Mouse (Mus musculus) heart, embryonic 15.5 days (tissue): ENCODE results near the gene Gm11096. TPM values are rescaled to one million over a fixed set of nuclear protein-coding genes. Genes with fewer than 3 reads are reported as not detected.

Source experiments
- ATAC-seq: fragments of 200-750 bp; cut with Nextera tagmentation; replicated peaks from 2 replicates; pipeline ENCODE4 v1.8.0; 2017; ENCODE audit warnings: low read depth, moderate TSS enrichment; ENCODE audit not compliant: insufficient number of reproducible peaks, insufficient read depth, low FRiP score
- H3K27ac ChIP-seq: fragments of 300-500 bp; sonication (generic); 2 replicates; pipeline ENCODE4 v1.5.1; 2015; ENCODE audit warnings: mild to moderate bottlenecking, inconsistent platforms
- H3K27me3 ChIP-seq: fragments of 300-500 bp; sonication (generic); 2 replicates; pipeline ENCODE4 v1.6.1; 2015; ENCODE audit warnings: inconsistent platforms
- H3K36me3 ChIP-seq: fragments of 300-500 bp; sonication (generic); 2 replicates; pipeline ENCODE4 v1.6.1; 2015; ENCODE audit warnings: mild to moderate bottlenecking, inconsistent platforms
- H3K4me1 ChIP-seq: fragments of 300-500 bp; sonication (generic); replicated peaks from 2 replicates; pipeline ENCODE4 v1.6.1; 2015; ENCODE audit warnings: inconsistent platforms
- H3K4me2 ChIP-seq: fragments of 300-500 bp; sonication (generic); 2 replicates; pipeline ENCODE4 v1.6.1; 2015; ENCODE audit warnings: inconsistent platforms, mild to moderate bottlenecking, moderate library complexity
- H3K4me3 ChIP-seq: fragments of 300-500 bp; sonication (generic); 2 replicates; pipeline ENCODE4 v1.5.1; 2015; ENCODE audit warnings: mild to moderate bottlenecking, inconsistent platforms
- H3K9ac ChIP-seq: fragments of 300-500 bp; sonication (generic); 2 replicates; pipeline ENCODE4 v1.6.1; 2015; ENCODE audit warnings: mild to moderate bottlenecking, inconsistent platforms
- H3K9me3 ChIP-seq: fragments of 300-500 bp; sonication (generic); replicated peaks from 2 replicates; pipeline ENCODE4 v1.6.1; 2016; ENCODE audit warnings: inconsistent platforms
- WGBS: fragments of 180-500 bp; shearing (Covaris S2); methylation state at CpG from one replicate; pipeline ENCODE4 v1.1.7; 2015; ENCODE audit warnings: mixed read lengths; 5-methylcytosine and 5-hydroxymethylcytosine counted together
- polyA plus RNA-seq: library from polyadenylated mRNA; unstranded; fragments of >200 nt; fragmentation: Nextera tagmentation; extraction: Ambion mirVana; gene quantifications from 2 replicates; pipeline ENCODE4 v1.2.1, GENCODE M21; 2015

Gene Gm11096
- not detected in 2 replicates for polyA plus RNA-seq

DNA sequence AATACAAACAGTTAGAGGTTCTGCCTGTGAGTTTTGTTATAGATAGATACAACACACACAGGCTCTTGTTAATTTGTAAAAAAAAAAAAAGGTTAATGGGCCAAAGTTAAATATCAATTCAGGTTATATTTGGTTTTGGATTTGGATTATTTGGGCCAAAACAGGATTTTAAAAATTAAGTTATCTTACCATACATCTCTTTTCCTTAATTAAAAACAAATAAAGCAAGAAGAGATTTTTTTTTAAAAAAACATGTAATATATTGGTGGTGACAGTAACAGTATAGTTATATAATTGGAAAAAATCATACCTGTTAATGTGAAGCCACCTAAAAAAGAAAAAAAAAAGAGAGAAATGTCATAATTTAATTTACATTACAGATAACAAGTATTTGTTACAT, at the start of gene Gm11096:
TSS of gene Gm11096 (plus strand) at position 301 of the 400 bp plus-strand sequence.
- Histone ChIP-seq H3K27me3 (no peaks in the 10 kb centered on the region), H3K4me2 (no peak within 1 kb of the TSS), H3K9ac (no peak within 1 kb of the TSS), H3K27ac (no peak within 1 kb of the TSS), H3K9me3 (no peaks in the 10 kb centered on the region), H3K36me3 (peaks cover 26% of the 10 kb centered on the region), H3K4me3 (no peak within 1 kb of the TSS), H3K4me1 (peaks cover 3% of the 10 kb centered on the region; the same call in 1 of the 2 replicates)
- no peak for ATAC-seq

DNA sequence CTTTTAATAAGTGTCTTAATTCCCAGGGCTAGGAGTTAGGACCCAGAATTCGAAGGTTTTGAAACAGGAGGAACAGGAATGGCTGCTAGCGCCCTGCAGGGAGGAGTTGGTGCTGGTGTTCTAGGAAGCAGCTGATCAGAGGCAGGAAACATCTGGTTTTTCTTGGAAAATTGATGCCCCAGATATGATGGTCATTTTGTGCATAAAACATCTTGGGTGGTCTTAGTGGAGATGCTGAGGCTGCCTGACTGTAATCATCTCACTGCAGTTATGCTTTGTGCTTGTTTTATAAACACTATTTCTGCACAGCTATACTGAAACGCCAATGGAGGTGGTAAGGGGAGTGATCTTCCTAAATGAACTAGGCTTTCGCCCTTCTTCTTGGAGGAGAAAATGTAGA, 48.5 kb upstream of the Gm11096 start:
- Histone ChIP-seq H3K36me3 (peaks cover 15% of the 10 kb centered on the region), H3K9me3 (no peaks in the 10 kb centered on the region), H3K4me3 (no peak overlapping the region), H3K4me2 (no peak overlapping the region), H3K27me3 (no peaks in the 10 kb centered on the region), H3K27ac (no peak overlapping the region), H3K9ac (no peak overlapping the region), H3K4me1 (peaks cover 16% of the 10 kb centered on the region)
- ATAC-seq, result no peak
- WGBS, result 66% methylated on average over 4 of the region's 4 CpGs

DNA sequence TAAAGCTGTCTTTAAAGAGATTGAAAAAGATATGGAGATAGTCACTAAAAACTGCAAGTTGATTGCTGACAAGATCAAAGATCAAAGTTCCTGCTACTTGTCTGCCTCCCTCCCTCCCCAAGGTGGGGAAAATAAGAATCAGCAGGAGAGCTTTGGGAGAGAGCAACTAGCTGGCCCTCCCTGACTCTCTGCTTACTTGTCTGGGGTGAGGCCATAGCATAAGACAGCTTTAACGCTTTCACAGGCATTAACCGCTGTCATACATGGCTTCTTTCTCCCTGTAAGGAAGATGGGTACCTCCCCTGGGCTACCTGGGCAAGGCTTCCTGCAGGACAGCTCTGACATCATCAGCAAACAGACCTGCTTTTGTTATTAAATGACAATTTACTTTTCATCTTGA, 47.4 kb upstream of the Gm11096 start:
- Histone ChIP-seq H3K9ac (no peak overlapping the region), H3K27ac (no peak overlapping the region; the same call in 1 of the 2 replicates), H3K36me3 (peaks cover 7% of the 10 kb centered on the region; the same call in 1 of the 2 replicates), H3K4me3 (no peak overlapping the region), H3K9me3 (no peaks in the 10 kb centered on the region), H3K4me1 (peaks cover 14% of the 10 kb centered on the region), H3K4me2 (no peak overlapping the region), H3K27me3 (no peaks in the 10 kb centered on the region)
- 61% methylated on average over 2 of the region's 2 CpGs for WGBS
- no peak for ATAC-seq

DNA sequence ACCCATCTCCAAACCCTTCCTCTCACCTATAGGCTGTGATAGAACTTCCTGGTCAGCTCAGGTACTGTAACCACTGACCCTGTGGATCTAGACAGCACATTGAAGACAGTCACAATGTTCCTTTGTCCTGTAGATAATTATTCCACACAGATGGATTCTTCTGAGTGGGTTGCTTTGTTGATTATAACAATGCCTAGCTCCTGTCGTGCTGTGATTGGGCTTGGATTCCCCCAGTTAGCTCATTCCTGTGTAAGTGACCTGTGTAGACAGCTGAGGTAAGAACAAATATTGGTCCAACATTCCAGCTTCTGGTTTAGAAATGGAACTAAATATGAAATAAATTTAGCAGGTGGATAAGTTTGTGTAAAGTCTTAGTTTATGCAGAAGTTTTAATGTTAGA, 44.1 kb upstream of the Gm11096 start:
- peaks cover 9% of the 10 kb centered on the region; the same call in 1 of the 2 replicates for H3K36me3 ChIP-seq
- no peaks in the 10 kb centered on the region for H3K27me3 ChIP-seq
- no peak for ATAC-seq
- no peak overlapping the region for H3K4me3 ChIP-seq
- no peak overlapping the region for H3K4me2 ChIP-seq
- WGBS, result 83% methylated on average over 1 of the region's 1 CpGs
- H3K9ac ChIP-seq, result no peak overlapping the region
- H3K4me1 ChIP-seq, result peaks cover 15% of the 10 kb centered on the region
- no peak overlapping the region for H3K27ac ChIP-seq
- H3K9me3 ChIP-seq, result no peaks in the 10 kb centered on the region

GRCm38 (mm10) chr17:81400377-81400776, 41.2 kb upstream of the Gm11096 start:
- Histone ChIP-seq H3K36me3 (peaks cover 9% of the 10 kb centered on the region; the same call in 1 of the 2 replicates), H3K9ac (no peak overlapping the region), H3K27ac (no peak overlapping the region), H3K4me1 (peaks cover 24% of the 10 kb centered on the region), H3K4me2 (no peak overlapping the region), H3K27me3 (no peaks in the 10 kb centered on the region), H3K4me3 (no peak overlapping the region), H3K9me3 (no peaks in the 10 kb centered on the region)
- 71% methylated on average over 5 of the region's 5 CpGs for WGBS
- no peak for ATAC-seq

DNA sequence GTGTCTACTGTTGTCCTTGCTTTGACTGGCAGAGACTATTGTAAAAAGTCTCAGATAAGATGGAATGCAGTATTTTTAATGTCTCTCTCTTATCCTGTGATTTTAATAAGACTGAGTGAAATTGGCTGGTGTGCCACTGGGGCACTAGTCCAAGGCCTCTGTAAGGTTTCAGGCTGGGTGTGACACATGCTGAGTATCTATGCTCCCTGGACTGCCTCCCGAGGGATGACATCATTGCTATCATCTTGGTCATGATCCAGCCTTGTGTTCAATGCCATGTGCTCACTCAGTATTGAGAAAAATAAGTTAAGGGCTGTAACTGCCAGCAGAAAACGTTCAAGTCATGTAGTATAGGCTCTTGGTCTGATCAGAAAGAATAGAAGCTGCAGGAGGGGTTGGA, 38.9 kb upstream of the Gm11096 start:
- 22% methylated on average over 2 of the region's 2 CpGs for WGBS
- Histone ChIP-seq H3K4me1 (peaks cover 24% of the 10 kb centered on the region), H3K27me3 (no peaks in the 10 kb centered on the region)

GRCm38 (mm10) chr17:81403121-81403520, 38.4 kb upstream of the Gm11096 start:
- no peak overlapping the region for H3K4me2 ChIP-seq
- peak overlapping the region; percentile 63 for H3K27ac ChIP-seq
- H3K9ac ChIP-seq, result no peak overlapping the region
- peaks cover 24% of the 10 kb centered on the region for H3K4me1 ChIP-seq
- no peak overlapping the region for H3K4me3 ChIP-seq
- ATAC-seq, result 0 out of 2 replicates have a peak, but pooled peaks have one; percentile 56
- WGBS, result 75% methylated on average over 4 of the region's 4 CpGs
- no peaks in the 10 kb centered on the region for H3K9me3 ChIP-seq
- H3K36me3 ChIP-seq, result peaks cover 20% of the 10 kb centered on the region; the same call in 1 of the 2 replicates
- H3K27me3 ChIP-seq, result no peaks in the 10 kb centered on the region

More for the DNA sequence above, 38.9 kb upstream of the Gm11096 start:
- Histone ChIP-seq H3K36me3 (peaks cover 15% of the 10 kb centered on the region; the same call in 1 of the 2 replicates), H3K4me3 (no peak overlapping the region), H3K9me3 (no peaks in the 10 kb centered on the region), H3K9ac (no peak overlapping the region), H3K4me2 (no peak overlapping the region), H3K27ac (peak overlapping the region; percentile 63)
- peak; percentile 83 for ATAC-seq

DNA sequence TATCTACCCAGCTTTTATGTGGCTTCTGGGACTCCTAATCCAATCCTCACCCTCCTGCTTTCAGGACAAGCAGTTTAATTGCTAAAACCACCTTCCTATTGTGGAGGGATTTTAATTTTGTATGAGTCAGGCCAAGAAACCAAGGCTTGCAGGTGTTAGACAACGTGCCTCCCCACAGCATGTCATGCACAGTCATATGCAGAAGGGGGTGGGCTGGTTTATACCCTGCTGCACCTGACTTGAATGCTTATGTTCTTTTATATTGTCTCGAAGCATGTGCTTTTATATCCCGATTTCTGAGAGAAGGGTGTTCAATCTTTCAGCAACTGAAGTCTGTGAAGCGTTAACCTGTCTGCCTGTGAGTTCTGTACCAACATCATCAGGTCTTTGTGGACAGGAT, 37.3 kb upstream of the Gm11096 start:
- Histone ChIP-seq H3K27ac (peak overlapping the region; percentile 63; the same call in 1 of the 2 replicates), H3K36me3 (peaks cover 29% of the 10 kb centered on the region), H3K9ac (no peak overlapping the region), H3K27me3 (no peaks in the 10 kb centered on the region), H3K4me1 (peaks cover 24% of the 10 kb centered on the region), H3K9me3 (no peaks in the 10 kb centered on the region), H3K4me3 (no peak overlapping the region), H3K4me2 (no peak overlapping the region)
- ATAC-seq, result no peak
- 78% methylated on average over 4 of the region's 4 CpGs for WGBS

- Histone ChIP-seq H3K9ac (no peak overlapping the region), H3K9me3 (no peaks in the 10 kb centered on the region), H3K4me2 (no peak overlapping the region), H3K36me3 (peaks cover 45% of the 10 kb centered on the region), H3K27ac (no peak overlapping the region), H3K27me3 (no peaks in the 10 kb centered on the region), H3K4me1 (peaks cover 2% of the 10 kb centered on the region; the same call in 1 of the 2 replicates), H3K4me3 (no peak overlapping the region)
- ATAC-seq, result no peak
- 76% methylated on average over 4 of the region's 4 CpGs for WGBS
These were observed 28.8 kb upstream of the Gm11096 start for GRCm38 (mm10) chr17:81412736-81413135.

DNA sequence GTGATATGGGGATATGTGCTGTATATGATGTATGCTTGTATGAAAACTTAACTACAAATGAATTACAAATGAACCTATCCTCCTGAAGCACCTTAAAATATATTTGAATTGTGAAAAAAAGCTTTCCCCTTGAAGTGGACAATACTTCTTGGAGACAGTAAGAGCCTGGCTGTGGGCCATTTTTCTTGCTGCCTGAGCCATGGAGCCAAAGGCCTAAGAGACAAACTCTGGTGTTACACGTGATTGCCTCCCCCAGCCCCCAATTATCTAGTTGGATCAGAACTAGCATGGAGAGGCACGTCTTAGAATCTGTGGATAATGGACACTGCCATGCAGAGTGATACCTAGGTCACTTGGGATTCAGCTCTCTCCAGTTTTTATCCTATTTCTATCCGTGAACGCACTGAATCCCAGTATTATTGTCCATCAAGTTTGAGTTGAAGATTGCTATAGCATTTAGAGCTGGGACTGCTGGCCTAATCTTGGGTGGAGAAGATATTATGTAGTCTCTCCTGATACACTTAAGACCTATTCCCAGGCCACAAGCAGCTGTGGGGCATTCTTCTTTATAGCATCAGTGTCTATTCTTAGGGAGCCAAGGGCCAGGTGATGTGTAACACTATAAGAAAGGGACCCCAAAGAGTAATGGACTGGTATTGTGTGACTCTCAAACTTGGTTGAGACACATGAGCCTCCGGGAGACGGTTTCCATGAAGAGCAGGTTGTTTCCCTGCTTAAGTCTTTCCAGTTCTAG, 25.0 kb upstream of the Gm11096 start:
- H3K9ac ChIP-seq, result no peak overlapping the region
- H3K9me3 ChIP-seq, result no peaks in the 10 kb centered on the region
- WGBS, result 78% methylated on average over 6 of the region's 6 CpGs
- H3K4me2 ChIP-seq, result no peak overlapping the region
- ATAC-seq, result no peak
- peaks cover 30% of the 10 kb centered on the region for H3K36me3 ChIP-seq
- H3K4me3 ChIP-seq, result no peak overlapping the region
- H3K27me3 ChIP-seq, result no peaks in the 10 kb centered on the region
- H3K27ac ChIP-seq, result no peak overlapping the region
- H3K4me1 ChIP-seq, result peaks cover 14% of the 10 kb centered on the region

DNA sequence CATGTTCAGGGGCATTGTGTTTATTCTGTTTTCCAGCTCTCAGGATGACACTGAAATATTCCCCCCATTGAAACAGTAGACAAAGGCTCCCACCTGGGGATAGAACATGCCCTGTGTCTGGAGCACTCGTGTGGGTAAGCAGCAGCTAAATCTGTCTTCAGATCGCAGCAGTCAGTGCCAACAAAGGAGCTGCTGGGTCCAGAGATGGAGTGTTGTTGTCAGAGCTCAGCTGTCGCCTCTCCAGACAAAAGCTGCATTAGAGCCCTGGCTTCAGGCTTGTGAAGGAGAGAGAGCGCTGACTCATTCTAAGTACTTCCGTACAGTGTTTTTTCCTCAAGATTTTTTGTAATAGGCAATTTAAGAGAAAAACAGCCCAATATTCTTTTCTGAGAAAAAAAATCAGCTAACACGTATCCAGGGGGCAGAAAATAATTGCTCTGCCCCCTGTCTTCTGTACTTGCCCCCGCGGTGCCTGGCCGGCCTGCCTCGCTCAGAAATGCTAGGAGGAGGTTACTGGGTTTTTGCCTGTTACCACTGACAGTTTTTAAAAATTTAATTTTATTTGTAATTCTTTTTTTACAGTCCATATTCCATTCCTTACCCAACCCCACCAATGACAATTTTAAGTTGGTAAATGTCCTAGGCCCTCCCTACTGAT, 21.6 kb upstream of the Gm11096 start:
- WGBS, result 71% methylated on average over 10 of the region's 10 CpGs
- ATAC-seq, result no peak

More for the DNA sequence above, 21.6 kb upstream of the Gm11096 start:
- peaks cover 13% of the 10 kb centered on the region for H3K4me1 ChIP-seq
- peak overlapping the region; percentile 51 for H3K27ac ChIP-seq
- peaks cover 53% of the 10 kb centered on the region for H3K36me3 ChIP-seq
- H3K4me2 ChIP-seq, result no peak overlapping the region
- H3K4me3 ChIP-seq, result no peak overlapping the region
- no peaks in the 10 kb centered on the region for H3K27me3 ChIP-seq
- no peak overlapping the region for H3K9ac ChIP-seq
- H3K9me3 ChIP-seq, result no peaks in the 10 kb centered on the region
